Mouse (Mus musculus) forebrain, embryonic 14.5 days (tissue): ENCODE measurements around the gene Arhgap45. TPM values are rescaled to one million over a fixed set of nuclear protein-coding genes. Genes with fewer than 3 reads are reported as not detected.
A peak's percentile ranks its signal among the peaks of the same experiment; 100 is the strongest.

ENCODE experiments used
- ATAC-seq: fragments of 200-750 bp; cut with Nextera tagmentation; 2 replicates; pipeline ENCODE4 v1.8.0; 2017; ENCODE audit warnings: mild to moderate bottlenecking, moderate library complexity
- DNase-seq: peaks from one replicate; pipeline ENCODE4 v3.0.0-alpha.2; 2015; ENCODE audit warnings: low spot score
- H3K27ac ChIP-seq: fragments of 300-500 bp; sonication (generic); 2 replicates; pipeline ENCODE4 v1.5.1; 2014; ENCODE audit warnings: low read depth, mild to moderate bottlenecking, control low read depth, low read length, moderate library complexity
- H3K27me3 ChIP-seq: fragments of 300-500 bp; sonication (generic); replicated peaks from 2 replicates; pipeline ENCODE4 v1.6.1; 2014; ENCODE audit warnings: low read length, control low read depth, mixed read lengths; ENCODE audit not compliant: control insufficient read depth, insufficient read depth
- H3K36me3 ChIP-seq: fragments of 300-500 bp; sonication (generic); 2 replicates; pipeline ENCODE4 v1.6.1; 2014; ENCODE audit warnings: low read length, control low read depth; ENCODE audit not compliant: control insufficient read depth, insufficient read depth
- H3K4me1 ChIP-seq: fragments of 300-500 bp; sonication (generic); 2 replicates; pipeline ENCODE4 v1.6.1; 2014; ENCODE audit warnings: antibody characterized with exemption, low read length, control low read depth; ENCODE audit not compliant: control insufficient read depth, insufficient read depth
- H3K4me2 ChIP-seq: fragments of 300-500 bp; sonication (generic); 2 replicates; pipeline ENCODE4 v1.6.1; 2014; ENCODE audit warnings: mild to moderate bottlenecking, control low read depth, low read length
- H3K4me3 ChIP-seq: fragments of 300-500 bp; sonication (generic); 2 replicates; pipeline ENCODE4 v1.5.1; 2014; ENCODE audit warnings: low read depth, low read length, control low read depth
- H3K9ac ChIP-seq: fragments of 300-500 bp; sonication (generic); 2 replicates; pipeline ENCODE4 v1.6.1; 2014; ENCODE audit warnings: mild to moderate bottlenecking, low read length, control low read depth, moderate library complexity
- H3K9me3 ChIP-seq: fragments of 300-500 bp; sonication (generic); replicated peaks from 2 replicates; pipeline ENCODE4 v1.6.1; 2016; ENCODE audit warnings: low read length, control low read depth, mixed read lengths; ENCODE audit not compliant: control insufficient read depth
- WGBS: fragments of 180-500 bp; shearing (Covaris S2); extraction: QIAGEN DNeasy Blood & Tissue Kit; methylation state at CpG from one replicate; pipeline ENCODE4 v1.1.7; 2014; 5-methylcytosine and 5-hydroxymethylcytosine counted together
- polyA plus RNA-seq: library from polyadenylated mRNA; unstranded; fragments of >200 nt; fragmentation: Nextera tagmentation; extraction: Ambion mirVana; gene quantifications from 2 replicates; pipeline ENCODE4 v1.2.1, GENCODE M21; 2014

The Arhgap45 gene
- polyA plus RNA-seq, 1 experiment from 2014 or later: 1.1 TPM

DNA sequence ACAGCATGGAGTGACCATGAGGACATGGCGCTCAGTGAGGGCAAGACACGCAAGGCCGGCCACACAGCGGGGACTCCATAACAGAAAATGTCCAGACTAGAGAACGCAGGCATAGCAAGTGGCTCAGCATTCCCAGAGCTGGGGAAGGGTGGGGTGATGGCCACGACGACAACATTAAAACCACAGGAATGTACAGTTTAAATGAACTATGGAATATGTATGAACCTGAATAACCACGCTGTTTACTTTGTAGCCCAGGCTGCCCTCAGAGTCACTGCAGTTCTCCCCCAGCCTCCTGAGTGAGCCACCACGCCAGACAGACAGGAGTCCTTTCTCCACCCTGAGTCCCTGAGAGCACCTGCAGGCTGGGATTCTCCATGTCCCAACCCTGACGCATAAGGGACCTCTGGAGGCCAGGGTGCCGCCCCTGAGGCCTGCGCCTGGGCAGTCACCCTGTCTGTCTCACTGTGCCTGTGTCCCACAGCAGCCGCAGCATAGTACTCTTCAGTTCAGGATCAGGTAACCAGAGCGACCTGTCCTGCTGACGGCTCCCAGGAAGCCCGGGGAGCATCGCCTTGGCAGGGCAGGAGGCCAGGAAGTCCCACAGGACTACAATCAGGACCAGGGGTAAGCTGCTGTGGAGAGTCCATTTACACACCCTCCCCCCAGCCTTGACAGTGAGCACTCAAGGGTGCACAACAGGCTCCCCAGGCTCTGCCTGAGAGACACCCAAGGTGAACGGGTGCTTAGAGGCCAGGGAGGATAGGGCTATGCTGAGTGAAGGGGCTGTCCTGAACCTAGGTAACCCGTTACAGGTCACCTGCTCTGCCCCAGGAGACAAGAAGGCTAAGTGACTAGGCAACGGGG is 56.4 kb downstream of the Arhgap45 start:
- DNase-seq: no peak
- no peak overlapping the region for H3K9ac ChIP-seq
- 78% methylated on average over 20 of the region's 20 CpGs for WGBS

DNA sequence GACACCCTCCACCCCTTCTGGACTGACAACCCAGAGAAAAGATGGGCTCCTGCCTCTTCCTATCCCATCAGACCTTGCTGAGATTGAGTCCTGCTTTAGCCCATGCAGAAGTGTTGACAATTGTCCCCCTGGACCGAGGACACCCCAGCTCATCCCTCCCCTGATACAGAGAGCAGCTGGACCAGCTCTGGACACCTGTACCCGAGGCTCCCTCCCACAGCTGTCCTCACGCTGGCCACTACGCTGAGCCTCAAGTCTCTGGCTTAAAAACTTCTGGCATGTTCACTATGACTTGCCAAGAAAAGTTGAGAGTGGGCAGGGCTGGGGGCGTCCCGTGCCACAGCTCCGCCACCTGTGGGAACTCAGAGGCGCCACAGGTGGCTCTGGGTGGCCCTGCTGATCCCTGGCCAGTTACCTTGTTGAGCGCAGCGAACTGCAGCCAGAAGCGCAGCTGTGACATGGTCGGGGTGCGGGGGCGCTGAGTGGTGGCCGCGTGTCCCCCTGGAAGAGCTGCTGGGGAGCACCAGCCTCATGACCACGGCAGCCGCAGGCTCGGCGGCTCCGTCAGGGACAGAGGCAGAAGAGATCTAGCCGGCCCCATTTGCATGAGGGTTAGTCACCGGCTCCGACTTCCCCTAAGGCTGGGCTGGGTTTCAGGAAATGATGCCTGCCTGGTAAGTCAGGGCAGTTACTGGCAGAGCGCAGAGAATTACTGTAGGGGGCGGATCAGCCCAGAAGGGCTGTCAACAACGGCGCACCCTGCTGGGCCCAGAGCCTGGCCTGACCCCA is 58.6 kb downstream of the Arhgap45 start:
- peaks cover 9% of the 10 kb centered on the region for H3K36me3 ChIP-seq
- H3K27ac ChIP-seq: no peak overlapping the region
- H3K9ac ChIP-seq: 0 out of 2 replicates have a peak overlapping the region, but pooled peaks have one; percentile 3
- no peak for ATAC-seq
- WGBS: 23% methylated on average over 28 of the region's 28 CpGs
- no peaks in the 10 kb centered on the region for H3K4me1 ChIP-seq
- H3K9me3 ChIP-seq: no peaks in the 10 kb centered on the region
- no peaks in the 10 kb centered on the region for H3K27me3 ChIP-seq
- no peak overlapping the region for H3K4me3 ChIP-seq
- no peak overlapping the region for H3K4me2 ChIP-seq
- no peak for DNase-seq

More for the DNA sequence above, 56.4 kb downstream of the Arhgap45 start:
- H3K36me3 ChIP-seq: no peaks in the 10 kb centered on the region; the same call in 1 of the 2 replicates
- no peaks in the 10 kb centered on the region for H3K9me3 ChIP-seq
- no peak for ATAC-seq
- no peaks in the 10 kb centered on the region for H3K4me1 ChIP-seq
- H3K4me2 ChIP-seq: no peak overlapping the region
- H3K27ac ChIP-seq: no peak overlapping the region
- no peaks in the 10 kb centered on the region for H3K27me3 ChIP-seq
- no peak overlapping the region for H3K4me3 ChIP-seq

GRCm38 (mm10) chr10:80075924-80076323 is 59.5 kb downstream of the Arhgap45 start:
- H3K4me3 ChIP-seq: no peak overlapping the region
- DNase-seq: no peak
- H3K9ac ChIP-seq: 0 out of 2 replicates have a peak overlapping the region, but pooled peaks have one; percentile 3
- H3K27me3 ChIP-seq: no peaks in the 10 kb centered on the region
- H3K27ac ChIP-seq: no peak overlapping the region
- no peaks in the 10 kb centered on the region for H3K4me1 ChIP-seq
- H3K36me3 ChIP-seq: peaks cover 18% of the 10 kb centered on the region
- H3K9me3 ChIP-seq: no peaks in the 10 kb centered on the region
- 40% methylated on average over 1 of the region's 1 CpGs for WGBS
- H3K4me2 ChIP-seq: no peak overlapping the region
- no peak for ATAC-seq

GRCm38 (mm10) chr10:80076386-80076785 is 59.9 kb downstream of the Arhgap45 start:
- H3K9me3 ChIP-seq: no peaks in the 10 kb centered on the region
- H3K4me3 ChIP-seq: no peak overlapping the region
- no peak overlapping the region for H3K4me2 ChIP-seq
- H3K27me3 ChIP-seq: no peaks in the 10 kb centered on the region
- H3K4me1 ChIP-seq: no peaks in the 10 kb centered on the region
- H3K27ac ChIP-seq: no peak overlapping the region
- WGBS: 88% methylated on average over 4 of the region's 4 CpGs
- H3K36me3 ChIP-seq: peaks cover 22% of the 10 kb centered on the region
- DNase-seq: no peak
- no peak for ATAC-seq
- no peak overlapping the region for H3K9ac ChIP-seq

DNA sequence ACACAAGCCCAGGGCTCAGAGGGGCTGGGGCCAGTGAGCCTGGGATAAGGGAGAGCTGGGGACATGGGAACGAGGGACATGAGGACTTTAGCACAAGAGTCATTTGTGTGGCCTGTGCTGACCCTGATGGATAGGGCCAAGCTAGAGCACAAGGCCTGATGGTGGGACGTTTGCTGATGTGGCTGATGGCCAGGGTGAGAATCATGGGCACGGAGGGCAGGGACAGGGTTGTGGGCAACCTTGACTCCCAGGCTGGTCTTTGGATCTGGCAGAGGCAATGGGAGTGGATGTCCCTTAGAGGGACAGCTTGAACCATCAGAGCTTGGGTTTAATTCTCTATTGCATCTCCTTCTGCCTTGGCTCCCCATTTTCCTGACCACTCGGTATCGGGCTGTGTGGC is 60.9 kb downstream of the Arhgap45 start:
- ATAC-seq: no peak
- H3K4me2 ChIP-seq: no peak overlapping the region

DNA sequence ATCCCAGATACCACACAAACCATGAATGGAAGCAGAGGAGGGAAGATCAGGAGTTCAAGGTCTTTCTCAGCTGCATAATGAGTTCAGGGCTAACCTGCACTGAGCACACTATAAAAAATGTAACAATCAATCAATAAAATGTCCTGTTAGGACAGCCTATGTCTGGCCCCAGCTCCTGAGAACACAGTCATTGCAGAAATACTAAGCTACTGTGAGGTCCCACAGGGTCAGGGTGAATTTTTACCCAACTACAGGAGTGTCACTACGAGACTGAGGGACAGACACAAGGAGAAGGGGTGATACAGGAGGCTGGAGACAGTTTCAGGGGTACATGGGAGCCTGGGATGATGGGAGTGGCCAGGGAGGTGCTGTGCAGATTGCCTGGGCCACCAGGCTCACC is 61.9 kb downstream of the Arhgap45 start:
- DNase-seq (no peak), ATAC-seq (no peak)
- Histone ChIP-seq H3K4me3 (no peak overlapping the region), H3K9me3 (no peaks in the 10 kb centered on the region), H3K36me3 (peaks cover 38% of the 10 kb centered on the region), H3K27me3 (no peaks in the 10 kb centered on the region), H3K4me1 (no peaks in the 10 kb centered on the region), H3K27ac (no peak overlapping the region), H3K4me2 (no peak overlapping the region), H3K9ac (no peak overlapping the region)
- 80% methylated on average over 1 of the region's 1 CpGs for WGBS

More for the DNA sequence above, 60.9 kb downstream of the Arhgap45 start:
- H3K4me1 ChIP-seq: no peaks in the 10 kb centered on the region
- no peaks in the 10 kb centered on the region for H3K27me3 ChIP-seq
- no peak overlapping the region for H3K9ac ChIP-seq
- no peak overlapping the region for H3K27ac ChIP-seq
- 92% methylated on average over 5 of the region's 5 CpGs for WGBS
- H3K4me3 ChIP-seq: no peak overlapping the region
- no peak for DNase-seq
- H3K9me3 ChIP-seq: no peaks in the 10 kb centered on the region
- peaks cover 32% of the 10 kb centered on the region for H3K36me3 ChIP-seq

DNA sequence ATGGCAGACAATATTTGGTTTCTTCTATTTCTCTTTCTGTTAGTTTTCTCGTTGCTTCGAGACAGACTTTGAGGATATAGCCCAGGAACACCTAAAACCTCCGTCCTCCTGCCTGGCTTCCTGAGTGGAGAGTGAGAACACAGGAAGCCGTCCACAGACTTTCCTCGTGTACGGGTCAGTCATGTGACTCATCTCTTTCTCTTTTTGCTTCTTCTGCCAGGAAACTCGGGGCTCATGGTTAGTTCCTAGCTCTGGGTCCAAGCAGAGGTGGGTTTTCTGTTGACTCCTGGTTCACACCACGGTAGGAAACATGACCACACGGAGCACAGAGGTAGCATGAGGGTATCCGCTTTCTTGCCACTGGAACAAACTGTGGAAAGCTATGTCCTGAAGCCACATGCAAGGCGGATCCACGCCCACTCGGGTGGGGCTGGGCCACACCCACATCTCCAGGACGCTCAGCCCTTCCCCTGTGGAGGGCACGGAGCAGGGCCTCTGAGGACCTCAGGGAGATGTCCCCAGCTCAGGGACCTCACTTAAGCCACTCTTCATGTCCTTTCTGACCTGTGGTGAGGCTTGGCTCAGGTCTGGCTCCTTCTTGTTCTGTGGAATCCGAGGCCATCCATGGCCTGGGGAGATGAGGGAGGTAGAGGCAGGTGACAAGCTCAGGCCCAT is 64.1 kb downstream of the Arhgap45 start:
- no peak for ATAC-seq
- Histone ChIP-seq H3K36me3 (peaks cover 52% of the 10 kb centered on the region), H3K27me3 (no peaks in the 10 kb centered on the region)

More for the DNA sequence above, 64.1 kb downstream of the Arhgap45 start:
- Histone ChIP-seq H3K9ac (no peak overlapping the region), H3K4me1 (no peaks in the 10 kb centered on the region), H3K9me3 (no peaks in the 10 kb centered on the region), H3K27ac (no peak overlapping the region), H3K4me3 (no peak overlapping the region), H3K4me2 (no peak overlapping the region)
- no peak for DNase-seq
- WGBS: 89% methylated on average over 16 of the region's 16 CpGs
